Mouse (Mus musculus) adrenal gland, postnatal 36 days (tissue): ENCODE measurements at regions not wholly inside any gene's neighbourhood (a gene's known extent, or its start where the extent isn't known, plus 50 kb on each side); places are given as distances from the start of the nearest gene placed in this dataset.

Experiments used
- DNase-seq, 2 experiments: peaks; one replicate each; pipeline ENCODE4 v3.0.0; 2021; ENCODE audit warnings: mixed read lengths in 1 of 2

DNA sequence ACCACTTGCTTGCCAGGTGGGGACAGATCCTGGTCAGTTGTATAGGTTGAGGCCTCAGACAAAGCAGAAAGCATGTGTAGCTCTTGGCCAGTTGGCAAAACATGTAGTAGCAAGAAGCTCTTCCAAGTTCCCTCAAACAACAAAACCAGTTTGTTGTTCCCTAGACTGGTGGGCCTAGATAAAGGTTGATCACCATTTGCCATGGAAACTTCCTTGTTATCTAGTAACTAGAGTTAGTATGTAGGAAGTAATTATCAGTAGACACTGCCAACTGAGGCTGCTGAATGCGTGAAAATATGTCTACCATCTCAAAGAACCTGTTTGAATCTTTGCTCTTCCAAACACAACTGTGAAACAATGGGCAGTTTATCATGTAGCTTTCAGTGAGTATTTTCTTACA lies 1098.7 kb downstream of the Pcdh18 start:
- no peak for DNase-seq

DNA sequence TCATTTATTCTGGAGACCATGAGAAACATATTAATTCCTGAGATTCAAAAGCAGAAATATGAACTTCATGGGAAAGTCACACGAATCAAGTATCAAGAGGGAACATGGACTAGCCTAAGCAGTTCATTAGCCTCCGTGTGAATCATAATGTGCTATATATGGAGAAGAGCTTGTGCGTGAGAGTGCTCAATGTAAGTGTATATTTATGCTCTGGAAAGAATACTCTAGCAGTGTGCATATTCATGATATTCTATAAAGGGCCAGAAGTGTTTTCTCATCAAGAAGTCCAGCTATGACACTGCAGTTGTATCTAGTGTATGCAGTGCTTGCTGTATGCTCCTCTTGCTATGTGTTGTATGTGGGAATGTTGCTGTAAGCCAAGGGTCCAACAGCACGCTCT lies 1102.0 kb downstream of the Pcdh18 start:
- no peak for DNase-seq

DNA sequence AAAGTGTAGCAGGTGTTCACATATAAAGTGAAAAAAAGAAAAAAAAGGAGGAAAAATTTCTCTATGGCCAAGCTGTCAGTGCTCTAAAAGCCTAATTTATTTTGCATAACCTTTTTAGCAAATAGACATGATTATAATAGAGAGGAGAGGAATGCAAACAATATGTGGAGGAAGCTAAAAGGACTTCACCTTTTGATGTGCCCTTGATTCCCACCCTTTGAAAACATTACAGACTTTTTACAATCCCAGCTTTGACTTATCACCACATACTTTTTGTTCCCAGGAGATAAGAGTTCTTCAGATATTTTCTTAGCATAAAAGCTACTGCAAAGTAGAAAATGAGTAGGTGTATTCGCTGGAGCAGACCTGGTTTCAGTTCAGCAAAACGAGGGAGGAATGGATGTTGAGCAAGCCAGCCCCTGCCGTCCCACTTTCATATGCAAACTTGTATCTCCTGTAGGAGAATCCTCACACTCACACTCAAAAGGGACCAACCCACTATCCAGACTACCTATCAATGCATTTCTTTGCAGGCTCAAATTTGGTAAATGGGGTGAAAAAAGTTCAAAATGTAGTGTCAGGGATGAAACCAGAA lies 1125.1 kb downstream of the Pcdh18 start:
- no peak for DNase-seq

DNA sequence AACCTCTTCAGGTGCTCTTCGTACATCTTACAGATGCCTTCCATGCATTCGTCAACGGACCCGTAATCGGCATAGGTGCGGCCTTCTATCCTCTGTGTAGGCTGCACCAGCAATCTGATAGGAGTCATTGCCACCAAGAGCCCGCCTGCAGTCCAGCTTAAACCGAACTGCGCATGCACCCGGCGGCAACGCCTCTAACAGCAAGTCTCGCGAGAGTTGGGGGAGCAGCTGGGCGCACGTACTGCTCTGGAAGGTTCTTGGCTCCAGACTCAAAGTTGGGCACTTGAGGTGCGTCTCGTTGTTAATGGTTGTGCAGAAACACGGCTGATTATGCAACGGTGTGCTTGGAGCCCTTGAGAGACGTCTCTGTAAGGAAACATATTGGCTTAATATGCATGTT lies 1148.2 kb downstream of the Pcdh18 start:
- no peak for DNase-seq

DNA sequence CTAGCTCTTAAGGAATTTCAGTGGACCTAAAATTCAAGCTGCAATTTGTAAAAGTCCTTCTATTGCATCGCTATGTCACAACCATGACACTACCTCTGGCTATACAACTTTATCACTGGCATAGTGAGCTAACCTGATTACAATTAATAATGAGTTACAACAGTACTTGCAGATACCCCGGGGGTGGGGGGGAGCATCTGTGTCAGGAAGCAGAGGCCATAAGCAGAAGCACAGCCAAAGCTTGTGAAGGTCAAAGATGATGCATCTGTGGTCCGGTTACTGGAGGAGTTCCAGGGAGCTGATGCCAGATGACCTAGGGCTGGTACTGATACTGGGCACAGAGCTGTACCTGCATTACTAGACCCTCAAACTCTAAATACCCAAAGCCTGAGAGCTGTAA lies 1152.3 kb downstream of the Pcdh18 start:
- peak; percentile 18 to 56 for DNase-seq

DNA sequence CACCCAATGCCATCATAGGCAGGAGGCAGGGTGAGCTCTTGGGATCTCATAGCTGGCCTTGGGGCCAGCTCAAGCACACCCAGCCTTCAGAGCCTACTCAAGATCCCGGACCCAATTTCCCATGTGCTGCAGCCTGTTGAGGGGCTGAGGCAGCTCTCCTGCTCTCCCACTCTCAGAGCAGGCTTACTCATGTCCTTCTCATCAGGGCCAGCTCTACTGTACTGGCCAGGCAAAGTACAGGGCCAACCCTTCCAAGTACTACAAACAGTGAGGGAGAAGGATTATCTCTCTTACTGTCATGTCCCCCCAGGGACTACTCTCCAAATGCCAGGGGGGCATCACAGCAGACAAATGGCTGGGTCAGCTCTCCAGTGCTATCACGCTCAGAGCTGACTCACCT lies 1169.8 kb downstream of the Pcdh18 start:
- no peak for DNase-seq

DNA sequence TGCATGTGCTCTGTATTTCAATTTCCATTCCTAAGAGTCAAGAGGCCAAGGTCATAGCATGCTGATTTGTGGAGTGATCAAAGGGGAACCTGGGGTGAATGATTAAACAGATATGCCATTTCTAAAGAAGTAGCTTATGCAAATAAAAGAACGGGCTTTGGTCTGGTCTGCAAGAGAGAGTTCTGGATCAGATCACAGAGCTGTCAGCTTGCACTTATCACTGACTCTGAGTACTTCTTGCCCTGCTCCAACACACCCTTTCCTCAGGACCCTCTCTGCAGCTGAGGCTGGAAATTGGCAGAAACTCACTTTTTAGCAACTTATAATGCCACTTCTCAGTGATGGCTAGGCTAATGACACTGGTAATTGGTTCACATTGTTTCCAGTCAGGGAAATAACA lies 1171.0 kb downstream of the Pcdh18 start:
- no peak for DNase-seq

DNA sequence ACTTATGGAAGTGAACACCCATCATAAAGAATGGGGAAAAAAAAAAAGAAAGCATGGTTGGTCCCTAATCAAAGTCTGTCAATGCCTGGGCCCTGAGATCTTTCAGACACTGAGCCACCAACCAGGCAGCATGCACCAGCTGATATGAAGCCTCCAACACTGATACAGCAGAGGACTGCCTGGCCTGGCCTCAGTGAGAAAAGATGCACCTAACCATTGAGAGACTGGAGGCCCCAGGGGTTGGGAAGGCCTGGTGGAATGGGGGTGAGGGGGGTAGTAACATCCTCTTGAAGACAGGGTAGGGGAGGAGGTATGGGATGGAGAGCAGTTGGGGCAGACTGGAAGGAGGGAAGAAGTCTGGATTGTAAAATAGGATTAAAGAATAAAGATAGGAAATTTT lies 1172.8 kb downstream of the Pcdh18 start:
- DNase-seq = no peak

DNA sequence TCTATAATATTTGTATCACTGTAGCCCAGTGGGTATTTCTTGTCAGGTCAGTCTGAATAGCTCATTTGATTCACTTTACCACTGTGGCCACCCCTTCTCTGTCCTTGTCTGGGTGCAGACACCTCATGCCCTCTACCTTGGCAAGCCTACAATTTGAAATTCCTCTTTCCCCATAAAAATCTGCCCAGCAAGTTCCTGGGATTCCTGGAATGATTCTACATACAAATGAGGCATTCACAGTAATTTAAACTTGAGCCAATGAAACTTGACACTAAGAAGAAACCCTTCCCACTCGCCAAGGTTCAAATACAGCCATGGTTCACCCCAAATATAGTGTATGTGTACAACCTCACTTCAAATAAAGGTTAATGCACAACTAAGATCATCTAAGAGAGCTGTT lies 1174.6 kb downstream of the Pcdh18 start:
- DNase-seq = no peak

DNA sequence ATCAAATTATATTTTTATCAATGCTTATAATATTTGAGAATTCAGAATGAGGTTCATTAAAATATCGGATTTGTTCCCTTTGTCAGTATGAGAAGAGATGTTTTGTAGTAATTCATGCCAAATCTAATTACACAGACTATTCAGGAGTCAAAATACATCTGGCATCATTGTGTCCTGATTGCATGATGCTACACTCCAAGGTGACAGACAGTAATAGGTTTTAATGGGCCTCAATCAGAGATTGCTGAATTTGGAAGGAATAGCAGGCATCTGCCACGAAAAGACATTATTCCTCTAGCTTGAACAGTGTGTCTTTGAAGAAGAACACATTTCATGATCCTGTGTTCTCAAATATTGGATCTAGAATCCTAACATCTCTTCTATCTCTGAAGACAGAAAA lies 1177.2 kb downstream of the Pcdh18 start:
- no peak for DNase-seq

DNA sequence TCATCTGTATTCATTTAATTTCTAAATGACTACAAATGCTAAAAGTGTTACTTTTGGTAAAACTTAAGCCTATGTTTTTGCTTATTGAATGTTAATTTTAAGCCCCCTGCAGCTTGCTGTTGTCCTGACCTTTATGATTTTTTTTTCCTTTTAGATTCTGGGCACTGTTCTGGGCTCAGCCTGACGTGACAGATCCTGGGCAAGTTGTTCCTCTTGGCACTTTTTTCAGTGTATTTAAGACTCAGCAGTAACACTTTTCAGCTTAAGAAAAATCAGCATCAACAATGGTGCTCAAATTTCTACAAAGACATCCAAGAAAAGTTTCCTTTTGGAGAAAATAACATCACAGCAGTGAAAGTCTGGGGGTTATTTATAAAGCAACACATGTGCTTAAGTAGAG lies 1177.9 kb downstream of the Pcdh18 start:
- DNase-seq = no peak

DNA sequence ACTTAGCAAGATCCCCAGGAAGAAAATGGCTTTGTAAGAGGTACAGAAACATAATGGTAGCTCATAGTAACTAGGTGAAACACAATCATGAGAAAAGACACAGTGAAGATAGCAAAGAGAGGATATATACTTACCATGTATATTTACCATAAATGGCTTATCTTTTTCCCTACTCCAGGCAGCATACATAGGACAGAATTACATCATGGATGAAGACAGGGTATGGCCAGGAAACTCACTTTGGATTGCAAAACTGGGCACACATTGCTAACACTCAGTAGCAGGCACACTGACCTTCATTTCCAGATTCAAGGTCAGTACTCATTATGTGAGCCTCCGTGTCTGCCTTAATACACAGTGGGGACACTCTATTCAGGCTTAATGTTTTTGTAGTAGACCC lies 1210.5 kb downstream of the Pcdh18 start:
- no peak for DNase-seq

DNA sequence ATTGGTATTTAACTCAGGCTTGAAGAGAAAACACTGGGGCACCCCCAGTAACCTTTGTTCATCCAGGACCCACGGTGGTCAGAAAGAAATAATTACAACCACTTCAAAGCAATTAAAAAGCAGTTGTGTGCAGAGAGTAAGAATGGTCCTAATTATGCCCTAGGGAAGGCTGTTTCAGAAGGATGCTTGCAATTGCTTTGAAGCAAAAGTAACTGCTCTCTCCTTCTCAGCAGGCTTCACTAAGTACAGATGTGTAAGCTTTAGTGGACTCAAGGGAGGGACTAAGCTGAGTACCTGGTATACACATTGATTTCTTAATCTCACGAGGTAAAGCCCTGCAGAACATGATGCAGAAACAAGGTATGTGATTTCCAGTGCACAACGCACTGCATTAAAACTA lies 1242.1 kb downstream of the Pcdh18 start:
- no peak for DNase-seq

DNA sequence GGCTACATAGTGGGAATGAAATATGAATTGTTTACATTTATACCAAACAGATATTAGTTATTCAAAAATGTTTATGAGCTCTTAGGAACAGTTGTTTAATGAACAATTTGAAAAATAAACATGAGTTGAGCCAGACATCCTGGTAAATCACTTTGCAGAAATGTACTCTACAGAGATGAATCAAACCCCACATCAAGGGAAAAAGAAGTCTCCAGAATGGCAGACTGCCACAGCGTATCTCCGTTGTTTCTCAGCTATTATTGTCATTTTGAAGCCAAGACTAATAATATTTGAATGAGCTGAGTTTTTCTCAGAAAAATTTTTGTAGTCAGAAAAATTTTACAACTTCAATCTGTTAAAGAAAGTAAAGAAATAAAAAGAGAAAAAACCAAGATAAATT lies 1253.1 kb downstream of the Pcdh18 start:
- DNase-seq = no peak

DNA sequence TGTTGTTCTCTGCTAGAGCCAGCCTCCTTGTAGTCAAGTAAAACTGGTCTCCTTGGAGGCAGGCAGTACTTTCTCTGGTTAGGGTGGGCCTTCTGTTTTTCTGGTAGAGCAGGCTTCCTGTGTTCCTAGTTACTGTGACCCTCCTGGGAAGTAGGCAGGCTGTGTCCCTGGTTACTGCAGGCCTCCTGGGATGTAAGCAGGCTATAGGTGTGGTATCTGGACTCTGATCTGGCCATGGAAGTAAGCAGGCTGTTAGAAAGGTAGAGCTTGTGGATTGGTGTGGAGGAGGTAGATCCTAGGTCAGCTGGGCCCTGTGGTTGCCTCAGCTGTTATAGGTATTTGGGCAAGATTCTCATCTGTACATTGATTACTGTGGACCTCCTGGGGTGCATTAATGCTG lies 1292.4 kb downstream of the Pcdh18 start:
- DNase-seq = no peak

DNA sequence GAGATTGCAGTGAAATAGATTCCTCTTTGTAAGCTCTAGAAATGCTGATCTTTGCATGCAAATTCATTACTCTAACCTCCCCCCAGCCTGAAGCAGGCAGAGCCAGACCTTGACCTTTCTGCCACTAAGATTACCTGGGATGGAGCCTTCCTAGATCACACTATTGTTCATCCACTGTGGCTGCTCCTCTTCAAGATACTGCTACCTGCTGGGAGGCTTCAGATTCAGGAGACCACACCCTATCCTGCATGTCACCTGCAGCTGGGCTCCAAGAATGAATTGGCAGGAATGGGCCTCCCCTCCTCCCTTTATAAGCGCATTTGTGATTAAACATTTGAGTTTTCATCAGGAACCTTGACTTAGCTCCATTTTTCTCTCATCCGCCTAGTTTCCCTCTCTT lies 1315.2 kb downstream of the Pcdh18 start:
- DNase-seq = no peak

DNA sequence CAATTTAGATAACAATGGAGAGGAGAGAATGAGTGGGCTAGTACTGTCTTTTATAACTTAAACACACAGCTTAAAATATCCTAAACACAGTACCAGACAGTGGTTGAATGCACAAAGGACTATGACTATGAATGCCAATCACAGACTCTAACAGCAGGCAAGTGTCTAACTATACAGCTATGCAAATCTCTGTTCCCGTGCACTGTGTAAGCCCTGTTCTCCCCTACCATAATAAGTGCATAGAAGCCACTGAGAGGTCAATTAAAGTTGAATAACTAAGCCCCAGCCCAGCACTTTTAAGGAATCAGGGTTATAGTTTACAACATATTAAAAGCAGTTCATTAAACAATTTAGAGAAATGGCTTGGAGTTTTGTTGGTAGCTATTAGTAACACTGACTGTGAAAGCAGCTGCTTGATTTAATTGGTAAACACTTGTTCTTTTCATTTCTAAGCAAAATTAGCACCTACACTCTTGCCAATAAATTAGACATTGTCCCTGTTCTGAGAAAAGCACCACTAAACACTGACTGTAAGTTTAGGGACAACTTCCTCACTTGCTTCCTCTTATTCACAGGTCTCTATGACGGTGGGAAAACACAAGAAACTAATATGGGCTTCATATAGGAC lies 1327.6 kb downstream of the Pcdh18 start:
- no peak for DNase-seq

DNA sequence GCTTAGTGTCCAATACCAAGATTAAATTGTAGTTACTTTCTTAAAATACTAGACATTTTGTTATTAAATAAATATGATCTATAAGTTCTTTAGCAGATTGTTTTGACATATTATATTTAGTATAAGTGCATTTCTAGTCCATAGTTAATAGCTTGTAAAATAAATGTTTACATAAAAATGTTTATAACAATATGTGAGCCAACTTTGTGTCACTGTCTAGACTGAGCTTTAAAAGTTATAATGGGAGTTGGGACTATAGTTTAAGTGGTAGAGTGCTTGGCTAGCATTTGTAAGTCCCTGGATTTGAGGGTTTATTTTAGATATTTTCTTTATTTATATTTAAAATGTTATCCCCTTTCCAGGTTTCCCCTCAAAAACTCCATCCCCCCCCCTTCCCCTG lies 1367.3 kb downstream of the Pcdh18 start:
- DNase-seq = no peak
